Mouse (Mus musculus): Measurements from ENCODE around the gene Nrk. TPM values are rescaled to one million over a fixed set of nuclear protein-coding genes. Genes with fewer than 3 reads are reported as not detected.

The Nrk gene
- polyA plus RNA-seq (2014; fragmentation: Nextera tagmentation; extraction: Ambion mirVana) = 17.2 and 19.2 TPM in 2 replicates

- Histone ChIP-seq H3K9me3 (ENCODE audit: control insufficient read depth, low read length) (no peaks in the 10 kb centered on the region), H3K4me2 (ENCODE audit: low read length) (peak within 1 kb of the TSS; percentile 58), H3K27ac (ENCODE audit: low read depth) (peak within 1 kb of the TSS; percentile 22; the same call in 1 of the 2 replicates), H3K36me3 (ENCODE audit: control insufficient read depth, insufficient read depth, low read length) (no peaks in the 10 kb centered on the region), H3K9ac (ENCODE audit: low read length) (peak within 1 kb of the TSS; percentile 34), H3K4me3 (ENCODE audit: low read depth, low read length) (peak within 1 kb of the TSS; percentile 42), H3K4me1 (replicated peaks; ENCODE audit: control insufficient read depth, insufficient read depth, low read length) (no peaks in the 10 kb centered on the region), H3K27me3 (replicated peaks; ENCODE audit: control insufficient read depth, insufficient read depth, low read length) (no peaks in the 10 kb centered on the region)
- peak; percentile 65 for DNase-seq (ENCODE audit: low spot score)
- 21% methylated on average over 40 of the region's 55 CpGs for WGBS
- peak; percentile 93 for ATAC-seq (replicated peaks; ENCODE audit: low FRiP score, low TSS enrichment, low read depth)
These were observed at the start of gene Nrk for GRCm38 (mm10) chrX:138914041-138914776. TSS of gene Nrk (plus strand) at chrX:138914430.

GRCm38 (mm10) chrX:138913366-138913765 lies 864 bp upstream of the Nrk start:
- no peaks in the 10 kb centered on the region for H3K4me1 ChIP-seq (replicated peaks; ENCODE audit: control insufficient read depth, insufficient read depth, low read length)
- H3K4me2 ChIP-seq (ENCODE audit: low read length) = peak overlapping the region; percentile 58
- no peak overlapping the region for H3K27ac ChIP-seq (ENCODE audit: low read depth)
- 23% methylated on average over 8 of the region's 8 CpGs for WGBS
- no peaks in the 10 kb centered on the region for H3K9me3 ChIP-seq (ENCODE audit: control insufficient read depth, low read length)
- ATAC-seq (replicated peaks; ENCODE audit: low FRiP score, low TSS enrichment, low read depth) (0 out of 2 replicates have a peak, but pooled peaks have one; percentile 44), DNase-seq (ENCODE audit: low spot score) (peak; percentile 54)
- no peaks in the 10 kb centered on the region for H3K36me3 ChIP-seq (ENCODE audit: control insufficient read depth, insufficient read depth, low read length)
- no peak overlapping the region for H3K9ac ChIP-seq (ENCODE audit: low read length)
- no peaks in the 10 kb centered on the region for H3K27me3 ChIP-seq (replicated peaks; ENCODE audit: control insufficient read depth, insufficient read depth, low read length)
- peak overlapping the region; percentile 42 for H3K4me3 ChIP-seq (ENCODE audit: low read depth, low read length)

GRCm38 (mm10) chrX:138914777-138915114 lies 516 bp downstream of the Nrk start:
- H3K4me1 ChIP-seq (replicated peaks; ENCODE audit: control insufficient read depth, insufficient read depth, low read length) = no peaks in the 10 kb centered on the region
- WGBS = 22% methylated on average over 12 of the region's 12 CpGs
- peak overlapping the region; percentile 22; the same call in 1 of the 2 replicates for H3K27ac ChIP-seq (ENCODE audit: low read depth)
- ATAC-seq (replicated peaks; ENCODE audit: low FRiP score, low TSS enrichment, low read depth) = peak; percentile 51; the same call in 1 of the 2 replicates
- H3K27me3 ChIP-seq (replicated peaks; ENCODE audit: control insufficient read depth, insufficient read depth, low read length) = no peaks in the 10 kb centered on the region
- no peak for DNase-seq (ENCODE audit: low spot score)
- H3K36me3 ChIP-seq (ENCODE audit: control insufficient read depth, insufficient read depth, low read length) = no peaks in the 10 kb centered on the region
- H3K9ac ChIP-seq (ENCODE audit: low read length) = peak overlapping the region; percentile 34
- peak overlapping the region; percentile 42 for H3K4me3 ChIP-seq (ENCODE audit: low read depth, low read length)
- no peaks in the 10 kb centered on the region for H3K9me3 ChIP-seq (ENCODE audit: control insufficient read depth, low read length)
- peak overlapping the region; percentile 58 for H3K4me2 ChIP-seq (ENCODE audit: low read length)

- no peaks in the 10 kb centered on the region for H3K4me1 ChIP-seq (replicated peaks; ENCODE audit: control insufficient read depth, insufficient read depth, low read length)
- no peak overlapping the region for H3K4me2 ChIP-seq (ENCODE audit: low read length)
- ATAC-seq (replicated peaks; ENCODE audit: low FRiP score, low TSS enrichment, low read depth) (no peak), DNase-seq (ENCODE audit: low spot score) (no peak)
- H3K9ac ChIP-seq (ENCODE audit: low read length) = no peak overlapping the region
- no peak overlapping the region for H3K4me3 ChIP-seq (ENCODE audit: low read depth, low read length)
- no peak overlapping the region for H3K27ac ChIP-seq (ENCODE audit: low read depth)
- no peaks in the 10 kb centered on the region for H3K36me3 ChIP-seq (ENCODE audit: control insufficient read depth, insufficient read depth, low read length)
- 58% methylated on average over 7 of the region's 7 CpGs for WGBS
- no peaks in the 10 kb centered on the region for H3K9me3 ChIP-seq (ENCODE audit: control insufficient read depth, low read length)
- no peaks in the 10 kb centered on the region for H3K27me3 ChIP-seq (replicated peaks; ENCODE audit: control insufficient read depth, insufficient read depth, low read length)
These were observed 4.8 kb downstream of the Nrk start for GRCm38 (mm10) chrX:138919030-138919429.

- ATAC-seq (replicated peaks; ENCODE audit: low FRiP score, low TSS enrichment, low read depth) (no peak), DNase-seq (ENCODE audit: low spot score) (no peak)
- Histone ChIP-seq H3K9me3 (ENCODE audit: control insufficient read depth, low read length) (no peaks in the 10 kb centered on the region), H3K27me3 (replicated peaks; ENCODE audit: control insufficient read depth, insufficient read depth, low read length) (no peaks in the 10 kb centered on the region), H3K9ac (ENCODE audit: low read length) (no peak overlapping the region), H3K4me1 (replicated peaks; ENCODE audit: control insufficient read depth, insufficient read depth, low read length) (no peaks in the 10 kb centered on the region), H3K4me2 (ENCODE audit: low read length) (no peak overlapping the region), H3K4me3 (ENCODE audit: low read depth, low read length) (no peak overlapping the region), H3K36me3 (ENCODE audit: control insufficient read depth, insufficient read depth, low read length) (no peaks in the 10 kb centered on the region), H3K27ac (ENCODE audit: low read depth) (no peak overlapping the region)
- 63% methylated on average over 6 of the region's 6 CpGs for WGBS
These were observed 29.7 kb downstream of the Nrk start for GRCm38 (mm10) chrX:138943905-138944304.

- no peak overlapping the region for H3K4me2 ChIP-seq (ENCODE audit: low read length)
- no peaks in the 10 kb centered on the region for H3K4me1 ChIP-seq (replicated peaks; ENCODE audit: control insufficient read depth, insufficient read depth, low read length)
- H3K36me3 ChIP-seq (ENCODE audit: control insufficient read depth, insufficient read depth, low read length) = no peaks in the 10 kb centered on the region; the same call in 1 of the 2 replicates
- ATAC-seq (replicated peaks; ENCODE audit: low FRiP score, low TSS enrichment, low read depth) (no peak), DNase-seq (ENCODE audit: low spot score) (peak; percentile 55)
- H3K9ac ChIP-seq (ENCODE audit: low read length) = no peak overlapping the region
- no peak overlapping the region for H3K4me3 ChIP-seq (ENCODE audit: low read depth, low read length)
- no peaks in the 10 kb centered on the region for H3K27me3 ChIP-seq (replicated peaks; ENCODE audit: control insufficient read depth, insufficient read depth, low read length)
- no peaks in the 10 kb centered on the region for H3K9me3 ChIP-seq (ENCODE audit: control insufficient read depth, low read length)
- H3K27ac ChIP-seq (ENCODE audit: low read depth) = no peak overlapping the region
- 35% methylated on average over 3 of the region's 3 CpGs for WGBS
These were observed 46.5 kb downstream of the Nrk start for GRCm38 (mm10) chrX:138960713-138961112.

- DNase-seq (ENCODE audit: low spot score) = no peak
- H3K4me2 ChIP-seq (ENCODE audit: low read length) = no peak overlapping the region
- no peak for ATAC-seq (replicated peaks; ENCODE audit: low FRiP score, low TSS enrichment, low read depth)
- H3K4me1 ChIP-seq (replicated peaks; ENCODE audit: control insufficient read depth, insufficient read depth, low read length) = no peaks in the 10 kb centered on the region
- H3K27me3 ChIP-seq (replicated peaks; ENCODE audit: control insufficient read depth, insufficient read depth, low read length) = no peaks in the 10 kb centered on the region
- no peaks in the 10 kb centered on the region for H3K9me3 ChIP-seq (ENCODE audit: control insufficient read depth, low read length)
- 39% methylated on average over 3 of the region's 3 CpGs for WGBS
- H3K9ac ChIP-seq (ENCODE audit: low read length) = no peak overlapping the region
- H3K36me3 ChIP-seq (ENCODE audit: control insufficient read depth, insufficient read depth, low read length) = no peaks in the 10 kb centered on the region
- H3K4me3 ChIP-seq (ENCODE audit: low read depth, low read length) = no peak overlapping the region
- no peak overlapping the region for H3K27ac ChIP-seq (ENCODE audit: low read depth)
These were observed 64.3 kb downstream of the Nrk start for GRCm38 (mm10) chrX:138978501-138978900.

- ATAC-seq (replicated peaks; ENCODE audit: low FRiP score, low TSS enrichment, low read depth) = no peak
- Histone ChIP-seq H3K4me2 (ENCODE audit: low read length) (no peak overlapping the region), H3K36me3 (ENCODE audit: control insufficient read depth, insufficient read depth, low read length) (no peaks in the 10 kb centered on the region), H3K27ac (ENCODE audit: low read depth) (no peak overlapping the region), H3K4me3 (ENCODE audit: low read depth, low read length) (no peak overlapping the region), H3K27me3 (replicated peaks; ENCODE audit: control insufficient read depth, insufficient read depth, low read length) (no peaks in the 10 kb centered on the region), H3K4me1 (replicated peaks; ENCODE audit: control insufficient read depth, insufficient read depth, low read length) (no peaks in the 10 kb centered on the region), H3K9me3 (ENCODE audit: control insufficient read depth, low read length) (no peaks in the 10 kb centered on the region), H3K9ac (ENCODE audit: low read length) (no peak overlapping the region)
- DNase-seq (ENCODE audit: low spot score) = no peak
- 64% methylated on average over 2 of the region's 2 CpGs for WGBS
These were observed 65.0 kb downstream of the Nrk start for GRCm38 (mm10) chrX:138979249-138979648.

- DNase-seq (ENCODE audit: low spot score) (no peak), ATAC-seq (replicated peaks; ENCODE audit: low FRiP score, low TSS enrichment, low read depth) (no peak)
- Histone ChIP-seq H3K9ac (ENCODE audit: low read length) (no peak overlapping the region), H3K27me3 (replicated peaks; ENCODE audit: control insufficient read depth, insufficient read depth, low read length) (no peaks in the 10 kb centered on the region), H3K4me2 (ENCODE audit: low read length) (no peak overlapping the region), H3K36me3 (ENCODE audit: control insufficient read depth, insufficient read depth, low read length) (no peaks in the 10 kb centered on the region), H3K27ac (ENCODE audit: low read depth) (no peak overlapping the region), H3K4me3 (ENCODE audit: low read depth, low read length) (no peak overlapping the region), H3K4me1 (replicated peaks; ENCODE audit: control insufficient read depth, insufficient read depth, low read length) (no peaks in the 10 kb centered on the region), H3K9me3 (ENCODE audit: control insufficient read depth, low read length) (no peaks in the 10 kb centered on the region)
- 67% methylated on average over 3 of the region's 3 CpGs for WGBS
These were observed 100.3 kb downstream of the Nrk start for GRCm38 (mm10) chrX:139014524-139014923.

Data from intestine, embryonic 14.5 days (tissue).